Mouse (Mus musculus): Measurements from ENCODE around the gene Edf1. TPM values are rescaled to one million over a fixed set of nuclear protein-coding genes. Genes with fewer than 3 reads are reported as not detected.

The Edf1 gene
- 100 to 1,000 TPM; 152 to 179 TPM for total RNA-seq (2021)
- long read RNA-seq, experiment 1, transcript Edf1-201 (5 exons, 722 nt) = major isoform, 141 of 145 reads
- long read RNA-seq, experiment 1, partial matches to known transcripts = 0 of 145 reads
- long read RNA-seq, experiment 1, other reads (novel, unspliced or antisense) = 3 of 145 reads
- long read RNA-seq, experiment 2, transcript Edf1-201 (5 exons, 722 nt) = major isoform, 144 of 156 reads
- long read RNA-seq, experiment 2, partial matches to known transcripts = 1 of 156 reads
- long read RNA-seq, experiment 2, other reads (novel, unspliced or antisense) = 10 of 156 reads

- intact Hi-C loops (cut with DNase I) = no loop called here
- peak within 1 kb of the TSS; percentile 99 for H3K4me3 ChIP-seq
- peak; percentile 99 for DNase-seq
- no peak for TF ChIP-seq CTCF (IDR thresholded peaks at IDR 0.05)
- H3K27ac ChIP-seq = peak within 1 kb of the TSS; percentile 97
Measured at GRCm38 (mm10) chr2:25557221-25557963, at the start of gene Edf1. TSS of gene Edf1 (plus strand) at chr2:25557847.

GRCm38 (mm10) chr2:25509912-25510311 is 47.7 kb upstream of the Edf1 start:
- TF ChIP-seq CTCF (IDR thresholded peaks at IDR 0.05) = peak; percentile 56
- Histone ChIP-seq H3K4me3 (no peak overlapping the region), H3K27ac (no peak overlapping the region)
- no peak for DNase-seq
- intact Hi-C loops (cut with DNase I) = loop anchor here (2.0 kb wide), 2 partner anchors 41 to 71 kb away; partner anchors contain the start of gene Ajm1

- DNase-seq = peak; percentile 61
- Histone ChIP-seq H3K4me3 (no peak overlapping the region), H3K27ac (peak overlapping the region; percentile 53)
- no peak for TF ChIP-seq CTCF (IDR thresholded peaks at IDR 0.05)
- intact Hi-C loops (cut with DNase I) = no loop called here
Measured at GRCm38 (mm10) chr2:25526510-25527302, 30.9 kb upstream of the Edf1 start.

- intact Hi-C loops (cut with DNase I) = no loop called here
- H3K27ac ChIP-seq = peak overlapping the region; percentile 89
- no peak for DNase-seq
Measured at GRCm38 (mm10) chr2:25533707-25534106, 23.9 kb upstream of the Edf1 start.

GRCm38 (mm10) chr2:25534178-25534865 is 23.3 kb upstream of the Edf1 start:
- peak; percentile 94 for DNase-seq
- TF ChIP-seq CTCF (IDR thresholded peaks at IDR 0.05) = no peak
- no peak overlapping the region for H3K4me3 ChIP-seq
- peak overlapping the region; percentile 89 for H3K27ac ChIP-seq
- intact Hi-C loops (cut with DNase I) = no loop called here

More at GRCm38 (mm10) chr2:25533707-25534106, 23.9 kb upstream of the Edf1 start:
- TF ChIP-seq CTCF (IDR thresholded peaks at IDR 0.05) = peak; percentile 24; the same call in 1 of the 2 replicates
- no peak overlapping the region for H3K4me3 ChIP-seq

GRCm38 (mm10) chr2:25534866-25535182 is 22.8 kb upstream of the Edf1 start:
- intact Hi-C loops (cut with DNase I) = no loop called here
- no peak overlapping the region for H3K4me3 ChIP-seq
- TF ChIP-seq CTCF (IDR thresholded peaks at IDR 0.05) = no peak
- no peak for DNase-seq
- peak overlapping the region; percentile 89 for H3K27ac ChIP-seq

GRCm38 (mm10) chr2:25536531-25536930 is 21.1 kb upstream of the Edf1 start:
- peak; percentile 49 for DNase-seq
- no peak for TF ChIP-seq CTCF (IDR thresholded peaks at IDR 0.05)
- intact Hi-C loops (cut with DNase I) = no loop called here
- H3K27ac ChIP-seq = peak overlapping the region; percentile 74
- H3K4me3 ChIP-seq = no peak overlapping the region

GRCm38 (mm10) chr2:25540541-25540948 is 17.1 kb upstream of the Edf1 start:
- Histone ChIP-seq H3K27ac (peak overlapping the region; percentile 44; the same call in 1 of the 2 replicates), H3K4me3 (no peak overlapping the region)
- no peak for TF ChIP-seq CTCF (IDR thresholded peaks at IDR 0.05)
- intact Hi-C loops (cut with DNase I) = no loop called here
- DNase-seq = no peak

- Histone ChIP-seq H3K27ac (peak overlapping the region; percentile 2; the same call in 1 of the 2 replicates), H3K4me3 (no peak overlapping the region)
- no peak for DNase-seq
Measured at GRCm38 (mm10) chr2:25541644-25542367, 15.8 kb upstream of the Edf1 start.

GRCm38 (mm10) chr2:25545996-25546810 is 11.4 kb upstream of the Edf1 start:
- peak overlapping the region; percentile 81 for H3K4me3 ChIP-seq
- TF ChIP-seq CTCF (IDR thresholded peaks at IDR 0.05) = no peak
- intact Hi-C loops (cut with DNase I) = no loop called here
- DNase-seq = peak; percentile 91
- H3K27ac ChIP-seq = peak overlapping the region; percentile 95

More at GRCm38 (mm10) chr2:25541644-25542367, 15.8 kb upstream of the Edf1 start:
- intact Hi-C loops (cut with DNase I) = no loop called here
- no peak for TF ChIP-seq CTCF (IDR thresholded peaks at IDR 0.05)
